14 mouse cellular contexts compared by ENCODE assay signal in the genomic region with DNA sequence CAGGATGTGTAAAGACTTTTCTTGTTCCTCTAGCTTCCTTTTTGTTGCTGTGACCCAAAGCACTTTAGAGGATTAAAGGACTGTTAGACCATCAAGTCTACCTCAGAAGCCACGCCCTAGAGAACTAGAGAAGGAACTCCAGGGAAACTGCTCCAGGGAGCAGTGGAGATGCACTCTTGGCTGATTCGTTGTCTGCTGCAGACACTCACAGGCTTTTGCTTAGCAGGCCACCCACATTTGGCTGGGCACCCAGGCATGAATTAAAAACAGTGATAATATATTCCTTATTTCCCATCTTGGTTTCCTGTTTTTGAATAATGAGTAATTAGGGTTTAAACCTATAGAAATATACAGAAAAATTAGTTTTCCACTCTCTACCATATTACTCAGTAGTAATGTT.
"Had no signal": no experiment of that assay in that cellular context is flagged by ENCODE, and none has a peak within 500 bp of the region (broad histone marks: within the 10 kb centered on the region; RNA-seq: fewer than 3 reads in every experiment).

No protein-coding gene starts in this region.

- ATAC-seq: hindbrain, postnatal 0 days; intestine, embryonic 16.5 days had no signal

- DNase-seq: gastrocnemius, postnatal 14 days; gastrocnemius, postnatal 36 days; heart, adult 11 months; heart, adult 2 months; heart, postnatal 14 days; heart, postnatal 36 days; kidney, adult 11 months; kidney, adult 2 months; kidney, adult 9 months; kidney, postnatal 25 days; kidney, postnatal 4 days; liver had no signal
